Mouse (Mus musculus): ENCODE measurements around the gene Slc1a5. TPM values are rescaled to one million over a fixed set of nuclear protein-coding genes. Genes with fewer than 3 reads are reported as not detected.

Gene Slc1a5
- total RNA-seq, 2 experiments from 2014 or later: 14.0 to 14.3 TPM

DNA sequence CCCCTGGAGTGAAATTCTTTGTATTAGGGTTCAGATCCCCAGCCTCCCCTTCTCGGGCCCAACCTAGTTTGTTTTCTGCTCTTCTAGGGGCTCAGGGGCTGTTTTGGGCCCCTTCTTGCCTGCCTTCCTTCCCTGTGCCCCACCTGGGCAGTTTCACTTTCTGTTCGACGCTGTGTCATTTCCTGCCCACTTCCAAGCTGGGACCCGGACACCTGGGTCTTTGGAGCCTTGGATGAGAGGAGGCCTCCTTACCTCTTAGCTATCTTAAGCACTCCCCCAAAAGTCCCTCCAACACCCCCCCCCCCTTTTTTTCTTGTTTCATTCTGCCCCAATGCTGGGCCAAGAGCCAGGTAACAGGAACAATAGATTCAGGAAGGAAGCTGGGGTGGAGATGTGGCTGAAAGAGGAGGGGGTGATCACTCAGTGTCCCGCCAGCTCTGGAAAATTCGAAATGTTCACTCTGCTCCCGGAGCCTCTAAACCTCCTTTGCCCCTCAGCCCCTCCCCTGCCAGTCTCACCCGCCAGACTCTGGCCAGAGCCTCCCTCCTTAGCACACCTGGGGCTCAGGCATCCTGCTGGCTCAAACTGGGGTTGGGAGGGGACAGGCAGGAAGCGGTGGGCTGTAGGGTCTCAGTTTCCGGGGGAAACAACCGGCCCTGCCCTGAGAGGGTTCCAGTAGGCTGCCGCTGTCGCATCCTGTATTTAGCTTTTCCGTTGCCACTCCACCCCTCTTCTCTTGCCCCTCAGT, 64.1 kb downstream of the Slc1a5 start:
- peak; percentile 25 for DNase-seq (ENCODE audit: low spot score)

- DNase-seq (ENCODE audit: low spot score): no peak
These were observed 64.7 kb downstream of the Slc1a5 start for GRCm38 (mm10) chr7:16845820-16846167.

DNA sequence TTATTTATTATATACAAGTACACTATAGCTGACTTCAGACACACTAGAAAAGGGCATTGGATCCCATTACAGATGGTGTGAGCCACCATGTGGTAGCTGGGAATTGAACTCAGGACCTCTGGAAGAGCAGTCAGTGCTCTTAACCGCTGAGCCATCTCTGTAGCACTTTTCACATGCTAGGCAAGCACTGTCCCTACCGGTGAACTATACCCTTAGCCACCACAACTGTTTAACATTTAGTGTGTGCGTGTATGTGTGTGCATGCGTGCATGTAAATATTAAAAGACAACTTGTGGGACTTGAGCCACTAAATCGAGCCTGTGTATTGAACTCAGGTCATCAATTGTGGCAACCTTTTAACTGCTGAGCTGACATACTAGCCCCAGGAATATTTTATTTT, 65.6 kb downstream of the Slc1a5 start:
- DNase-seq (ENCODE audit: low spot score): no peak

DNA sequence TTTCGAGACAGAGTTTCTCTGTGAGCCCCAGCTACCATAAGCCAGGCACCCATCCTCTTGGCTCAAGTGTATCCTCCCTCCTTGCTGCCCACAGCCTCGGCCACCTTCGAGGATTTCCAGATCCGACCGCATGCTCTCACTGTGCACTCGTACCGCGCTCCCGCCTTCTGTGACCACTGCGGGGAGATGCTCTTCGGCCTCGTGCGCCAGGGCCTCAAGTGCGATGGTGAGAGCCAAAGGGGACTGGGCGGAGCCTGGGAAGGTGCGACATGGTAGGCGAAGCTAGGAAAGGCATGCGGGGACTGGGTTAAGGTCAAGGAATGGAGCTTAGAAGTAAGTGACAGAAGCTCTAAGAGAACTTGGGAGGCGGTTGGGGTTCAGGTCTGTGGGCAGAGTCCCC, 66.4 kb downstream of the Slc1a5 start:
- no peak for DNase-seq (ENCODE audit: low spot score)

Other genes starting within 250 kb of the Slc1a5 start
- 10 to 100 TPM; 17.4 to 24.4 TPM for gene Arhgap35, start 166.3 kb upstream of the Slc1a5 start, total RNA-seq (2021)
- not detected for gene Ceacam15, start 105.6 kb upstream of the Slc1a5 start, total RNA-seq (2021)
- not detected for gene Ceacam9, start 59.4 kb upstream of the Slc1a5 start, total RNA-seq (2021)
- gene Ap2s1, start 42.9 kb upstream of the Slc1a5 start, total RNA-seq (2021): 10 to 100 TPM; 44.5 to 46.8 TPM
- 10 to 100 TPM in 1 of 2 experiments, 1 to 10 TPM in 1; 9.8 to 13.6 TPM for gene Strn4, start 34.5 kb downstream of the Slc1a5 start, total RNA-seq (2021)
- 10 to 100 TPM; 51.7 to 58.0 TPM for gene Fkrp, start 35.4 kb downstream of the Slc1a5 start, total RNA-seq (2021)
- gene Prkd2, start 61.6 kb downstream of the Slc1a5 start, total RNA-seq (2021): 1 to 10 TPM; 4.9 to 5.9 TPM
- 1 to 10 TPM in 1 of 2 experiments, under 1 TPM in 1; 0.89 to 1.6 TPM for gene Dact3, start 94.0 kb downstream of the Slc1a5 start, total RNA-seq (2021)
- under 1 TPM; 0.37 to 0.71 TPM for gene Gng8, start 110.4 kb downstream of the Slc1a5 start, total RNA-seq (2021)
- 1 to 10 TPM in 1 of 2 experiments, under 1 TPM in 1; 0.39 to 2.2 TPM for gene Ptgir, start 125.2 kb downstream of the Slc1a5 start, total RNA-seq (2021)
- 100 to 1,000 TPM; 334 to 349 TPM for gene Calm3, start 142.8 kb downstream of the Slc1a5 start, total RNA-seq (2021)
- under 1 TPM; 0.50 to 0.64 TPM for gene Pnmal2, start 163.3 kb downstream of the Slc1a5 start, total RNA-seq (2021)
- not detected for gene Pnmal1, start 178.3 kb downstream of the Slc1a5 start, total RNA-seq (2021)
- gene Gm42372, start 201.7 kb downstream of the Slc1a5 start, total RNA-seq (2021): not detected
- gene Ccdc8, start 211.4 kb downstream of the Slc1a5 start, total RNA-seq (2021): under 1 TPM; 0.94 to 0.97 TPM
- 10 to 100 TPM; 62.4 to 63.0 TPM for gene Ppp5c, start 246.6 kb downstream of the Slc1a5 start, total RNA-seq (2021)

Data from gastrocnemius, adult 18-20 months (tissue).